Mouse (Mus musculus) thymus, adult 18-20 months (tissue): Measurements from ENCODE around the gene Rnf31.

Source experiments
- DNase-seq, 2 experiments: peaks; one replicate each; pipeline ENCODE4 v3.0.0; 2022; ENCODE audit warnings: mixed read lengths in 2 of 2

Gene Rnf31

GRCm38 (mm10) chr14:55608339-55608738 lies 16.8 kb downstream of the Rnf31 start:
- DNase-seq = no peak

DNA sequence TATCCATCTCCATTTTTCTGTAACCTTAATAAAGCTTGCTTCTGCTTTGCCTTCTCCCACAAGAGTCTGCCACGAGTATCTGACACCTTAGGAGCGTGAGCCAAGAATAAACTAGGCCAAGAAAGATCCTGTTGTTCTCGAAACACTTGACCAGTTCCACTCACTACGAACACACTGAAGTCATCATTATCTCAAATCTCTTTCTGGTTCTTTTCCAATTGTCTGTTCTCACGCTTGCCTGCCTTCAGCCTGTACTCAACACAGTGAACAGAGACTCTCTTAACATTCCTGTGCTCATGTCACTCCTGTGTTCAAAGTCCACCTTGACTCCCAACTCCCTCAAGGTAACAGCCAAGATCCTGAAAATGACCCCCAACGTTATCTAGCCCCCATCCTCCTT lies 21.8 kb downstream of the Rnf31 start:
- no peak for DNase-seq

DNA sequence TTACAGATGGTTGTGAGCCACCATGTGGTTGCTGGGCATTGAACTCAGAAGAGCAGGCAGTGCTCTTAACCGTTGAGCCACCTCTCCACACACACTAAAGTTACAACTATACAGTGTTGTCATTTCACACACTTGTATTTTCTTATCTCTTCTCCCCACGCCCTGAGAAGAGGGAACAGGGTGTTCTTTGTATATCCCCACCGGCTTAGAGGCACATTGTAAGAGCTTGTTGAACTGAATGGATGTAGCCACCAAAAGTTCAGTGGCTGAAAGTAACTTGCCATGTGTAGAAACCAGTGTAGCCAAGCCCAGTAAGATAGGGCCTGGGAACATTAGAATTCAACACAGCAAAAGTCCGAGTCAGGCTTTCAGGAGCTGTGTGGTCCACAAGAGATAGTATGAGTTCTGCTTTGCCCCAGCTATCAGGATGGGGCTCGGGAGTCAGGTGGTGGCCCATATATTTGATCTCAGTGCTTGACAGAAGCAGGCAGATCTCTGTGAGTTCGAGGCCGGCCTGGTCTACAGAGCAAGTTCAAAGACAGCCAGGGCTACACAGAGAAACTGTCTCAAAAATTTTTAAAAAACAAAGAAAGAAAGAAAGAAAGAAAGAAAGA lies 23.2 kb downstream of the Rnf31 start:
- DNase-seq = no peak

DNA sequence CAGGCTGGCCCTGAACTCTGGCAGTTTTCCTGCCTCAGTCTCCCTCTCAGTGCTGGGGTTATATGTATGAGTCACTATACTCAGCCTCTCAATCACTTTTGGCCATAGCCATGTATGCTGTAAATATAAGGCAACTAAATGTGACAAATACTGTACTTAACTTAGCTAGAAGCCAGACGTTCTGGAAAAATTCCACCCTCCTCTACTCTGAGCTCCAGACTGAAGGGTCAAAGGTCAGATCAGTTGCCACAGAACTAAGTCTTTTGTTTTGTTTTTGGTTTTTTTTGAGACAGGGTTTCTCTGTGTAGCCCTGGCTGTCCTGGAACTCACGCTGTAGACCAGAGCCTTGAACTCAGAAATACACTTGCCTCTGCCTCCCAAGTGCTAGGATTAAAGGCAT lies 24.4 kb downstream of the Rnf31 start:
- DNase-seq = no peak

DNA sequence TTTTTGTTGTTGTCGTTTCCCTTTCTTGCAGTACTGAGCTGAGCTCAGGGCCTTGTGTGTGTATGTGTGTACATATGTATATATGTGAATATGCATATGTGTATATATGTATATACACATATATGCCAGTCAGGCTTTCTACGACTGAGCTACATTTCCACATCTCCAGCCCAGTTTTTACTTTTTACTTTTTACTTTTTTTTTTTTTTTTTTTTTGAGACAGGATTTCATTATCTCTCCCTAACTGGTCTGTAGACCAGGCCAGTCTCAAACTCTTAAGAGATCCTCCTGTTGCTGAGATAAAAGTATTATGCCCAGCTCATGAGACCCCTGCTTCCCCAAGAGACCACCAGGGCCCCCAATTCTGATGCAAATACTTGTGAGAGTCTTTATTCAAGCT lies 25.3 kb downstream of the Rnf31 start:
- no peak for DNase-seq

- DNase-seq = no peak
Measured at GRCm38 (mm10) chr14:55617822-55618221, 26.3 kb downstream of the Rnf31 start, which contains the start of gene Rec8. Rec8 (plus strand) TSS chr14:55618037.

- DNase-seq = no peak
Measured at GRCm38 (mm10) chr14:55618486-55619195, 27.1 kb downstream of the Rnf31 start.

DNA sequence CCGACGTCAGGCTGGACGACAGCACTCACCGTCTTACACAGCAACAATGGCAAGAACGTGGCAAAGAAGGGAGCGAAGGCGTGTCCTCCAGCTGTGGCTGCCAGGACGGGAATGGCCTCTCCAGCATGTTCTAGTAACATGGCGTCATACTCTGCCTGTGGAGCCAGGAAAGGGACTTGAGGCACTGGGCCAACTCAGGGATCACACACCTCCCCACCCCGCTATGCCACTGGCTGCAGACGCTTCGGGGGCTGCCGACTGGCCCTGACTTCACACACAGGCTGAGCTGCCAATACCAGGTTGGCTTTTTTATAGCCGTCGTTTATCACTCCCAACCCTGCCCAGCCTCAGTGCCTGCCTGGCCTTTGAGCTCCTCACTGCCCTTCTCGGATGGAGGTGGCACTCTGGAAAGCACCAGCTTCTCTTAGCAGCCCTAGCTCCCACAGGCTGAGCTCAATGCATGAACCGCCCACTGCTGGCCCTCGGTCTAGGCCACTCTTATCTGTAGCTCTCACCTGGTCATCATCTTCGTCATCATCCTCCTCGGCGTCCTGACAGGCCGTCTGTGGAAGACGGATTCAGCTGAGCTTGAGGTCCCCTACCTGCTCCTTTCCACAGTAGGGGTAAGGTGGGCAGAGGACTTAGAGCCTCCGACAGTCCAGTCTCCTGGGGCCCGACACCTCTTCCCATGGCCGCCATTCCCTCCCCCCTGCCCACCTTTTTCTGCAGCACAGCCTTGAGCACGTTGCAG lies 36.7 kb downstream of the Rnf31 start:
- DNase-seq = no peak

GRCm38 (mm10) chr14:55629312-55629711 lies 37.8 kb downstream of the Rnf31 start:
- peak; percentile 47 to 57 for DNase-seq

- DNase-seq = no peak
Measured at GRCm38 (mm10) chr14:55634874-55635522, 43.5 kb downstream of the Rnf31 start.

GRCm38 (mm10) chr14:55635523-55636007 lies 44.1 kb downstream of the Rnf31 start, which contains the start of gene Ipo4:
Ipo4 (minus strand) TSS chr14:55635957.
- peak; percentile 80 to 84 for DNase-seq

DNA sequence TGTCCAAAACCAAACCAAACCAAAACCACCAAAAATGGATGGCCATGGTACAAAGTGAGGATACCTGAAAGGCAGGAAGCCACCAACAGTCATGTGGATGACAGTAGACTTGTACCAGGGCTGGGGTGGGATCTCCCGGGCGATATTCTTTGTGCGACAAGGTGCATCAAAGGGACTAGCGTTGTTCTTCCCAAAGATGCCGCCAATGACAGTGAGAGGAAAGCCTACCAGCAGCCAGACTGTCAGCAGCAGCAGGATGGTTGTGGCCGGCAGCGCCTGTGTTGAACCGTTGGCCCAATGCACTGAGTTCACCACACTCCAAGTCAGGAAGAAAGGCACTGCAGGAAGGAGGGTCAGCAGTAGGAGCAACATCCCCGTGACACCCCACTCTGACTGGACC lies 46.3 kb downstream of the Rnf31 start, which contains the start of gene Gm49378:
TSS of gene Gm49378 (minus strand) at position 101 of the 400 bp plus-strand sequence.
- DNase-seq = no peak

DNA sequence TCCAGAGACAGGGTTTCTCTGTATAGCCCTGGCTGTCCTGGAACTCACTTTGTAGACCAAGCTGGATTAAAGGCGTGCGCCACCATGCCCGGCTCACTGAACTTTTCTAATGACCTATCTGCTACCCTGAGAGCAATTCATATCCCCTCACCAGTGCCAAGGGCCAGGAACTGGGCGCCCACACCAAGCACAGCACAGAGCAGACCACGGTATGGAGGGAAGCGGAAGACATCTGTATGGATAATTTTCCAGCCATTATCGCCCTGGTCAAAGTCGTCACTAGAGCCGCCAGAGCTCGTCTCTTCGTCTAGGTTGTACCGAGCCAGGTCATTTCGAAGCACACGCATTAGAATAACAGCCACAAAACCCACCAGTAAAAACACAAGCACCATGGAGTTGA lies 49.3 kb downstream of the Rnf31 start:
- no peak for DNase-seq

GRCm38 (mm10) chr14:55641291-55641690 lies 49.8 kb downstream of the Rnf31 start:
- DNase-seq = no peak

GRCm38 (mm10) chr14:55642679-55643059 lies 51.2 kb downstream of the Rnf31 start:
- DNase-seq = no peak

DNA sequence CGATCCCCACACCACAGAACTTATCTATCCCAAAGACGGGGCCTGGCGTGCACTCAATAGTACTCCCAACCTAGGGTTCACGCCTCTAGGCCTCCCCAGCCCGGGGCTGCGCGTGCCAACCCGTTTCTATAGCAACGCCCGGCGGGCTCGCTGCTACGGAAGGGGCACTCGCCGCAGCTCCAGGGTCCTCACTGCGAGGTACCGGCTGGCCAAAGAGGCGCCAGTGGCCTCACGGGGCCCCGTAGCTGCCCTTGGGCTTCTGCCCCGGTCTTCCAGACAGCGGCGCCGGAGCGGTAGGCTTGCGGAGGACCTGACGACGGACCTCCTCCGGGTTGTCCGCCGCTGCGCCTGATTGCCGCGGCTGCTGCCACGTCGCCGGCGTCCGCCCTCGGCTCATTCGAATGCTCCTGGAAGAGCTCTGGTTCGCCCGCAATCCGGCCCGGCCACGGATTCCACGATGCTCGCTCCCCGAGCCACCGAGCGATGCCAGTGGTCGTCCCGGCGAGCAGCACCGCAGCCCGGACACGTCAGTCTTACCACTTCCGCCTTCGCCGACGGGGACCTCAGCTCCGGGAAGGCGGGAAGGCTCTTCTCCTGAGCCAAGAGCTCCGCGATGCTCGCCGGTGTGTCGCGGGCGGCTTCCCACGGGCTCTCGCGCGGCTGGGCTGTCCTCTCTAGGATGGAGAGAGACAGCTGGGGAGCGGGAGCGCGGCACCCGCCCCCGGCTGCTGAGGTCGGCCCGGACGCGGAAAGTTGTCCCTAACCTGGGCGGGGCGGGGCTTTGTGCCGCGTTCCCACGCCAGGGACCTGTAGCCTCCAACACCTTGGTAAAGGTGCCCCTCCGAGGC lies 51.8 kb downstream of the Rnf31 start, which contains the start of gene Tm9sf1:
TSS of gene Tm9sf1 (minus strand) at position 747 of the 848 bp plus-strand sequence.
- peak; percentile 71 to 78 for DNase-seq

- no peak for DNase-seq
Measured at GRCm38 (mm10) chr14:55644261-55644888, 52.9 kb downstream of the Rnf31 start.

GRCm38 (mm10) chr14:55649884-55650283 lies 58.4 kb downstream of the Rnf31 start, which contains the start of gene Tssk4:
Tssk4 (plus strand) TSS chr14:55650184.
- DNase-seq = no peak

GRCm38 (mm10) chr14:55651528-55651927 lies 60.0 kb downstream of the Rnf31 start:
- peak in 1 of 2 experiments; percentile 38 for DNase-seq
